Mouse (Mus musculus) testis, postnatal 14 days (tissue): Measurements from ENCODE around the gene Ndufc2.

Source experiments
- DNase-seq: peaks from one replicate; pipeline ENCODE4 v3.0.0; 2021; ENCODE audit warnings: low spot score

Ndufc2 gene

DNA sequence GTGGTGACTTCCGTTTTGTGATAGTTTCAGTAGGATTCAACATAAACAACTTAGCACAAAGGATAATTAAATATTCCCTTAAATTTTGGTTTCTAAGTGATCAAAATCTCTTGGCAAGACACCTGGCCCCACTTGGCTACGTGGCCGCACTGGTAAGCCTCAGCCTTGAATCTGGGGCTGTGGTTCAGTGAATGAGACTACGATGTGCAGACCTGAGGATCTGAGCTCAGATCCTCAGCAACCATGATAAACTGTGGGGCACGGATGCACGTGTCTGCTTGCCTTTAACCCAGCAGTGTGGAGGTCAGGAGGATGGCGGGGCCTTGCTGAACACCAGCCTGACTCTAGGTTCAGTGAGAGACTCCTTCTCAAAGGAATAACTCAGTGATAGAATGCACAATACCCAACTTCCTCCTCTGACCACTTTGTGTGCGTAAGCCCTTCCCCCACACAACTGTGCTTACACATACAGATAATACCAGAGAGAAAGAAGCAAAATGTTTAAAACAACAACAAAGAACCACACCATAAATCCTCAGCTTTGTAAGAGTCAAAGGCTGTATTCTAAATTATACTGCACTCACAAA is 12.1 kb upstream of the Ndufc2 start:
- DNase-seq, result no peak

DNA sequence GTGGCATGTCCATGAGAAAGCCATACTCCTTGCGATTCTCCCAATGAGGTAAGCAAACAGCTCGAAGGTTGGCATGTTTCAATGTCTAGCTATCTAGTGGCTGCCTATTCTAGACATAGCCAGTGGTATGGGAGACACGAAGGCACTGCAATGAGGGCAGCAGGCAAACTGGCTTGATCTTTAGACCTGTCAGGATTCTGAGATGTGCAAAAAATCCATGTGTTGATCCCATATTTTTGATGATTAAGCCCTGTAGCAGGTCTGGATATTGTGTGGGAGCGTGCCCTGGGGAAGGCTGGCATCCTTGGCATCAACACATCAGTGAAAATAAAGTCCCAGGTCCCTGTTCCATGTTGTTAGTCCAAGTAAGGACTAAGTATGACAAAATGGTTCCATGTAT is 11.3 kb upstream of the Ndufc2 start:
- no peak for DNase-seq

DNA sequence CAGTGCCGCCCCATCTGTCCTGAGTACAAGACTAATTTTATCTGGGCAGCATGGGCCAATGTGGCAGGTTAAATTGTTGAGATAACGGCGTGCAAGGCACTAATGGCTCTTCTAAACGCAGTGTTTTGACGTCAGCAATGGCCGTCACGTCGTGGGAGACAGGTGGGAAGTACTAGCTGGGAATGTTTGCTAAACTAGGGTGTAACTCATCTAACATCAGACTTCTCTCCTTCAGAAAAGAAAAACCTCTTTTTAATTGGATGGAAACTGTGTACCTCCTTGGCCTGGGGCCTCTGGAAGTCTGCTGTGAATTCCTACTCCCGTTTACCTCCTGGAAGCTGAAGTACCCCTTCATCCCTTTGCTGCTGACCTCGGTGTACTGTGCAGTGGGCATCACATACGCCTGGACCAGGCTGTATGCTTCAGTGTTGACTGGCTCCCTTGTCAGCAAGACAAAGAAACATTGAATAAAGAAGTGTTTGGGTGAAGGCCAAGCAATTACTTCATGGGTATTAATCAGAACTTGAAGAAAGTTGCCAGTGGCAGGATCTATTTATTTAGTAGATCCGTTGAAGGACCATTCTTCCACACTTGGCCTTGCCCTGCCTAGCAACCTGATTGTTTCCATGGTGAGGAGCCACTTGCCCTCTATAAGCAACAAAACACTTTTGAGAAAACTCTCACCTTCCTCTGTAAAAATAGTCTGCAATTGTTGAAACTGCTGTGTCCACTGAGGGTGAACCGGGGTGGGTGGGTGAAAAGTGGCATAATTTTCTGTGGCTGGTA is 8.3 kb upstream of the Ndufc2 start:
- peak; percentile 47 for DNase-seq

DNA sequence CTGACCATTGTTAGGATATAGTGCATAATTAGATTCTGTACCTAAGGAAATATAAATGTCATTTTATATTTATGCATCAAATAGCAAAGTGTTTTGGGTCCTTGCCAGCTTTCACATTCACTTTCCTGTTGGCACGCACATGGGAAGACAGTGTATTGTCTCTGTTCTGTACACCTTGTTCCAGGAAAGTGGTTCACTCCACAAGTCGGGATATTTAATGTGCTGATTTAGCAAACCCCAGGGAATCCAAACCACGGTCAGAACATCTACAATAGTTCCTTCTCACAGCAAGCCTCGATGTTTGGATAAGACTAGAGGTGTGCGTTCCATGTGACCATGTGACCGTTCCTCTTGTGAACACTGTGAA is 7.7 kb upstream of the Ndufc2 start:
- no peak for DNase-seq

DNA sequence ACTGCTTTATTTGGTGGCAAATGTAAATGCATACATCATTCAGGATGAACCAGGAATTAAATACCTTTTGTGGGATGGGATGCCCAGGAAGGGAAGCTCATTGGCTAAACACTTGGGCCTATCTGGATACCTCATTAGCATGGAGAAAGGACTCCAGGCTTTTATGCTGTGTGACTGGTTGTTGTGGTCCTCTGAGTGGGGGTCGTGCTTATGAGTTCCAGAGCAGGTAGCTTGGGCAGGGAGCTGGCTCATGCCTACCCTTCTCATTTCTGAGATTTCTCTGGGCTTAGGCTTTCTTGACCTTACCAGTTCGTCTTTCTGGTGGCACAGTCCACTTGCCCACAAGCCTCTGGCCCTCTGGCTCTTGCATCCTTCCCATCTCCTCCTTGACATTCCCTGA is 5.4 kb upstream of the Ndufc2 start:
- DNase-seq, result no peak

DNA sequence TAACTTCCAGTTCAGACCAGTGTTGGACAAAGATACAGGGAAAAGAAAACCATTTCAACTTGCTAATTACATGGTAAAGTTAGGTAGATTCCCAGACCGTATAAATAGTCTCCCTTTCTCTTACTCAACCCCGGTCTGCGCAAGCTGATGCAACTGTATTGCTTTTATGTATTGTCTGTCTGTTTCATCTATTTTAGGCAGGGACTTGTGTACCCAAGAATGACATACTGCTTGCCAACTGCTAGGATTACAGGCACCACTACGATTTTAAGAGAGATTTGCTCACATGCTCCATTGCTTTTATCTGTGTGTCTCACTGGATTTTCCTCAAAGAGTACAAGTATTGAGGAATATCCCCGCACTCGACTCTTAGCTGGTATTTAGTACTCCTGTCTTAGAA is 860 bp upstream of the Ndufc2 start:
- no peak for DNase-seq

DNA sequence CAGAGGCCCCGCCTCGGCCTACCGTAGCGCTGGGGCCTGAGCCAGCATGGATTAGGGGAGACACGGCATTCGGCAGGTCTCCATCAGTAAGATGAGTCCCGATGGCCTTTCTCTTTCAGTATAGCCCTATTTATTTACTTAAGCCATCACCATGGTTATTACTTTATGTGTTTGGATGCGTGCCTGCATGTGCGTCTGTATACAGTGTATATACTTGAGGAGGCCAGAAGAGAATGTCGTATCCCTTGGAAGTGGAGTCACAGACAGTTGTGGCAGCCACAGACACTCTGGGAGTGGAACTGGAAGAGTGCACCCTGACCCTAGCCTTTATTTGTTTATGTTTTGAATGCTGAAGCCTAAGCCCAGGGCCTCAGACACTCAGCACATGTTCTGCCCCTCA is 7.3 kb downstream of the Ndufc2 start:
- DNase-seq, result no peak

DNA sequence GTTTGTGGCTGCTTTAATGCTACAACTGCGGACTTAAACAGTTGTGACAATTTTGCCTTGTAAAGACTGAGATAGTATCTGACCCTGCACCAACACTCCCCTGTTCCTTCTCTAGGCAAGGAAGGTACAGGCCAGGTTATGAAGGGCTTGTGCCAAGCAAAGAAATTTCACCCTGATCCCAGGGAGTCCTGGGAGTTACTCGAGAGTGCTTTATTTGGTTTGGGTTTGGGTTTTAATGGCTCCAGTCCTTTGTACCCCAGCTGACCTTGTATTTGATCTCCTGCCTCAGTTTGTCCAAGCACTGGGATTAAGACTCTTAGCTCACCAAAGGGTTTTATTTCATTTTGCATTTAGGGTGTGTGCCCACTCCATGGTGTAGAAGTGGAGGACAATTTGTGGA is 11.3 kb downstream of the Ndufc2 start:
- DNase-seq, result no peak

DNA sequence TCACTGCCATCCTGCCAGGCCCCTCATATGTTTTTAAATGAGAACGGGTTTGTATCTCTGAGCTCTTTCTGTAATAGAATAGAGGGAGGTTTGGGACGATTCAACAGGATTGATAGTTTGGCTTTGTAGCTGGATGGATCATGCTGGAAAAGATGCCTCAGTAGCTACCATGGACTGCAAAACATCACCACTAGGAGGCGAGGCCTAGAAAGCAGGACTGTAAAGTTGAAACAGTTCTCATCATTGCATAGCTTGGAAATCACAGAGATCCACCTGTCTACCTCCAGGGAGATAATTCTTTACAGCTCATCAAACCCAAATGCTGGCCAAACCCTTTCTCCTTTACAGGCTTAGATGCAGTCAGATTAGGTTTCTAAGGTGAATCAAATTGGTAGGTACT is 11.8 kb downstream of the Ndufc2 start:
- DNase-seq, result no peak

DNA sequence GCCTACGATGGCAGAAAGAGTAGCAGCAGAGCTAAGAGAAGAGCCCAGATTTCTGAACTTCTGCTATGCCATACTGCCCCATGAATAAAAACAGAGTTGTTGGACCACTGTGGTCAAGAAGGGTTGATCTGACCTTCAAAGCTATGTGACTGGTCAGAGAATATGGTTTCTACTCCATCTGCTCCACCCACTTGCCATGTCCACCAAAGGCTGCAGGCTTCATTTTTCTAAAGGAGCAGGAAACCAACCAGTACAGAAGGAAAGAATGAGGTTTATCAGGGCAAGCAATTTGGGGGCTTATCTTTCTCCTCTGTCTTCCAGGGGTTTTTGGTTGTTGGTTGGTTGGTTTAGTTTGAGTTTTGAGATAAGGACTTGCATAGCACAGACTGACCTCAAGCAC is 14.2 kb downstream of the Ndufc2 start:
- no peak for DNase-seq

DNA sequence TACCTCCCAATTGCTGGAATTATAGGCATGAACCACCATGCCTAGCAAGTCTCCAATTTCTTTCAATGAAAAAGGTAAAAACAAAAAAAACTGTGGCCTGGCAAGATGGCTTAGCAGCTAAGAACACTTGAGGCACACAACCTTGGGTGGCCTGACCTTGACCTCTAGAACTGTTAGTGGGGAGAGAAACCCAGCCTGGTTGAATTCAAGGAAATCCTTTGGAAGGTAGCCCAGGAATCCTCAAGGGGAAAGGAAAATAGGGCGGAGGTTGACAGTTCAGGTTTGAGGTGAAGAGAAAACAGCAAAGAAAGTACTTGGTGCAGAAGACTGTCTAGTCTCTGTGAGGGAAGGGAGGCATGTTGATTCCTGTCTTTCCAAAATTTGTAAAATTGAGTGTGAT is 14.6 kb downstream of the Ndufc2 start:
- DNase-seq, result no peak

DNA sequence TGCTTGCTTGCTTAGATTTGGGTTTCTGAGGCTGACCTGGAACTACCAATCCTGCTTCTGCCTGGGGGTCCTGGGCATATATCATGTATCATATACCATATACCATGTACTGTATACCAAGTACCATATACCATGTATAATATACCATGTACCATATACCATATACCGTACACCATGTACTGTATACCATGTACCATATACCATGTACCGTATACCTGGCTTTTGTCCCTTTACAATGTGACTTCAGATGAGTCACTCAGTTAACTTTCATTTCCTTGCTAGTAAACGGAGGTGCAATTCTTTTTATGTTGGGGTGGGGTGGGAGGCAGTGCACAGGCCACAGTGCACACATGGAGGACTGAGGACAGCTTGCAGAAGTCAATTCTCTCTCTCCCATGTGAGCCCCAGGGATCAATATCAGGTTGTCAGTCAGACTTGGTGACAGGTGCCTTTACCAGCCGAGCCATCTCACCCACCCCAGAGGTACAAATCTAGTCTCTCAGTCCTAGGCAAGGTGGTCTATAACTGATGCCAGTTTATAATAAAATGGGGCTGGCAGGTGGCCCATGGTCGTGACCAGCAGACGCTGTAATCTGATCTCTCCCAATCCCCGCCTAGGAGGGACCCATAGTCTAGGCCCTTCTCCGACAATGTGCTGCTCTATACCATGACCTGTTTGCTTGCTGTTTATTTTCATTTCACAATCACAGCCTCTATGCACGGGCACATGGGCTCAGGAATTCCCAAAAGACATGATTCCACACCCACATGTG is 15.3 kb downstream of the Ndufc2 start:
- DNase-seq, result no peak

DNA sequence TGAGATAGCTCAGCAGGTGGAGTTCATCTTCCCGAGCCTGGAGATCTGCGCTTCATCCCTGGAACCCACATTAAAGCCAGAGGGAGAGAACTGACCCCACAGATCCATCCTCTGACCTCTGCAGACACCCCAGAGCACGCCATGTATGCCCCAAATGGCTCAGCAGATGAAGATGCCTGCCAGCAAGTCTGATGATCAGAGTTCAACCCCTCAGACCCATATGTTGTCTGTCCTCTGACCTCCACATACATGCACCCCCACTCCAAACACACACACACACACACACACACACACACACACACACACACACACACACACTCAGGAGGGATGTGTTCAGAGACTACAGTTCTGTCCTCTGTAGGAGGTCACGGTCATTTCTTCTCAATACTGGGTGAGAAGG is 16.7 kb downstream of the Ndufc2 start:
- no peak for DNase-seq

DNA sequence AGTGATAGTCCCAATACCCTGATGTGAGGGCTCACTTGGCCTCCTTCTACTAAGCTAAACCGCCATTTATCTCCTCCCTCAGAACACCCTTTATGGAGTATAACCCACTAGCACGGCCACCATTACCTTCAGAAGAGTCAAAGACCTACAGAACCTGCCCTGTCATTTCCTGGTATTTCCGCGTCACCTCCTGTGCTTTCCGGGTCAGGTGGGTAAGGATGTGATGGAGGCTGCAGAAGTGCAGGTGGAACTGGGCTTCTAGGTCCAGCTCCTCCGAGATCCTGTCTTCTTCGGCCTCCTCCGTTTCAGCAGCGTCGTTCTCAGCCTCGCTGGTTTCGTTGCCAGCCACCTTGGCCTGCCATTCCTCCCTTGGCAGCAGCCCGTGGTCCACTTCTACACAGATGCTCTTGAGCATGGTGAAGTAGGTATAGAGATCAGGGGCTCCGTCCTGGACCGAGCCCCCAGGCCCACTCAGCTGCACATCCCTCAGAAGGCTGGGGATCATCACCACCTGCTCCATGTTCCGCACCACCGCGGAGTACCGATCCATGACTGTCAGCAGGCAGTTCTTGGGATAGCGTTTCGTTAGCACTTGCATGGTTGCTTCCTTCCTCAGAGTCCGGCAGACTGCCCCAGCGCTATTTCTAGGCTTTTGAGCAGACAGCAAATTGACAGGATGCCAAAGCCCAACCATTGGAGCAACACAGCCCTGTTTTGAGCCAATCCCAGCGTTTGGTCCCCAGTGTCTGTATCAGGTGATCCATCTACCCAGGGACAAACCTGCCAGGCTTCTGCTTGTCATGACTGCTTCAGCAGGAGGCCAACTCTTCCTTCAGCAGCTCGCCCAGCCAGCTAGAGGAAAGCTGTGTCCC is 17.3 kb downstream of the Ndufc2 start, which contains the start of gene Thrsp:
Gene Thrsp, minus strand, starts transcription at position 825 of the 872 bp plus-strand sequence.
- DNase-seq, result no peak

DNA sequence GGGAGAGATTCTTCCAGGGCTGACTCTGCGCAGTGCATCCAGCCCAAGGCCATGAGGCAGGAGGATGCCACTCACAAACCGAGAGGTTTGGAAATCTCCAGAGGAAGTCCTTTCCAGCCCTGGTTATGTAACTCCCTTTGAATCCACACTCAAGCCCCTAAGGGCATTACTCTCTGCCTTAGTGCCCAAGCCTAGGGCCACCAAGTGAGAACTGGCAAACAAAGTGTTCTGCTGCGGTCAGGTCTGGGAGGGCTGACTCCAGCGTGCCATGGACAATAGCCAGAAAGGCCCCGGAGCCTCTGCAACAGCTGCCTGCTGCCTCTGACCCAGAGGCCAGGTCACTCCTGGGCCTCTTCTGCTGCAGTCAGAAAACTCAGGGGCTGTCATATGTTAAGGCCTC is 18.9 kb downstream of the Ndufc2 start:
- DNase-seq, result peak; percentile 48

DNA sequence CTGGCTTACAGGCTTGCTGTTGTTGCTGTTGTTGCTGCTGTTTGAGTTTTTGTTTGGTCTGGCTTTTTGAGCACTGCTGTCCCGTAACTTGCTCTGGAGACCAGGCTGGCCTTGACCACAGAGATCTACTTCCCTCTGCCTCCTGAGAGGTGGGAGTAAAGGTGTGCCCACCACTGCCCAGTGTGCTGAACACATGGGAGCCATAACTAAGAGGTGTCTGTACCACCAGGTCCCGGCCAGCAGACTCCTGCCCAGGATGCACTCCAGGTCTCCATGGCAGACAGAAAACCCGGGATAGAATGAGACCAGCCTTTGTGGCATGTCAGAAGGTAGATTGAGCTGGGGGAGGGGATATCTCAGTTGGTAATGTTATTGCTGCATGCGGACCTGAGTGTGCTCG is 19.4 kb downstream of the Ndufc2 start:
- no peak for DNase-seq

DNA sequence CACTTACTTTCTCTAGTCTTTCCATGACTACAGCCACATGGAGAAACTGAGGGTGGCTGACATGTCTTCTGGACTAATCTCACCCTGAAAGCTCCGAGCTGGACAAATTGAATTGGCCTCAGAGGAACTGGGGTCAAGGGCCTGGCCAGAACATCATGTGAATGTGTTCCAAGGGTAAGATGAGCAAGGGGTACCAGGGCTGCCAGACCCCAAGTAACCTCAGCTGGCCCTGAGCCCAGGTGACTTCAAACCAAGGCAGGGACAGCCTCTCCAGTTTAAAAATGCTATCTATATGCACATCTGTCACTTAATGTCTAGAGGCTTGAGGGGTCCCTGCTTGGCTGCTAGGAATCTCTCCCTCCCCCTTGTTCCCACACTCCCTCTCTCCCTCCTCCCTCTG is 20.6 kb downstream of the Ndufc2 start:
- DNase-seq, result peak; percentile 35

DNA sequence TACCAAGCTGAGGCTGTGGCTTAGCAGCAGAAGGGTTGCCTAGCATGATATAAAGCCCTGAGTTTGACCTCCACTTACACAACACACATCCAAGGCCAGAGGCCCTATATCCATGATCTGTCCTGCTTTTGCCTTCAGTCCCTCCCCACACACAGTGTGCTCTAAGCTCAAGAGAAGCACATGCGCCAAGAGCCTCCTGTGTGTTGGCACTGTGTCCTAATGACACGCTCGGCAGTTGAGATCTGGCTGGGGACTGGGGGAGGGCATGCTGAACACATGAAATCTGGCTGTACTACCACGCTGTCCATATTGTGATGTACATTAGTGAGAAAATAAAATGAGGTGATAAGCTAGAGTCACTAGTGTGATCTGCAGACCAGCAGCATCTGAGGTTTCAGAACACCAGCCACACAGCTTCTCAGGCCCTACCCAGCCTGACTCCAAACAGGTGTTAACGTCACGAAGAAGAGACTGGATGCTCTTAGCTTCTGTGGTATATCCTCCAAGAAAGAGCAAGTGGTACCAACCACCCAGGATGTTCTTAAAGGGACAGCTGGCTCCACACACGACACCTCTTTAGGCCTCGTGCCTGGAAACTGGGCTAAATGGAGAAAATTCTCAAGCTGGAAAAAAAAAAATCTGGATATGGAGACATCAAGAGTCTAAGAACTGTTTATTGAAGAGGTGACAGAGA is 21.3 kb downstream of the Ndufc2 start:
- no peak for DNase-seq

DNA sequence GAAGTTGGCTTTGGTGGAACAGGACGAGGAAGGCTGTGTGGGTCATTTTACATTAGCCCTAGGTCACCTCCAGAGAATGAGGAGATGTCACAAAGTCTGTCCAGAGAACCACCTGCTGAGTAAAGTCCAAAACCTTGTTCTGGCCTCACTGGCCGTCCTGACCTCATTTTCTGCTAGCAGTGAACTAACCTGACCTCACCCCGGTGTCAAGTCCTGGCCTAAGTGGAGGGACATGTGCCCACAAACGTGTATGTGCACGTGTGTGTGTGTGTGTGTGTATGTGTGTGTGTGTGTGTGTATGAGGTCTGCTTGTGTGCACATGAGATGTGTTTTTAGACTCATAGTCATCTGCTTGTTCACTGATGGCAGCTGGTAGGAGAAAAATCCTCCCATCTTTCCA is 24.0 kb downstream of the Ndufc2 start:
- no peak for DNase-seq

DNA sequence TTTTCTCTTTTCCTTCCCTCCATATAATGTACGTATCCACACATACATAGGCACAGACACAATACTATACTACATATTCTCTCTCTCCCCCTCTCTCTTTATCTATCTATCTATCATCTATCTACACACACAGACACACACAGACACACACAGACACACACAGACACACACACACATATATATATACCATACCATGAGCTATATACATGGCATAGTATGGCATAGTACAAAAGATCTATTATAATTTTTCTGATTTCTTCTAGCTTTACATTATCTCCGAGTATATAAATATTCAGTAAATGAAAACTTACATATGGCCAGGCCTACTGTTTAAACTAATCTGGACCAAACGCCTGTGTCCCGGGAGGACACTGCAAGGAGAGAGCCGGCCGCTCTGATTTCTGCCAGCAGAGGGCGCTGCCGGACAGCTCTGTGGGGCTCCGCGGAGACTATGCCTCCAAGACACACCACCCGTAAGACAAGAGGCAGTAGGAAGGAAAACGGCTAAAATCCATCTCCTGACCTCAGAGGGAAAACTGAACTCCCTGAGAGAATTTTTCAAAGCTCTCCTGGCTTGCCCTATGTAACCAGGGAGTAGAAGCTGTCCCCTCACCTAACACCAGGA is 24.9 kb downstream of the Ndufc2 start:
- peak; percentile 84 for DNase-seq

DNA sequence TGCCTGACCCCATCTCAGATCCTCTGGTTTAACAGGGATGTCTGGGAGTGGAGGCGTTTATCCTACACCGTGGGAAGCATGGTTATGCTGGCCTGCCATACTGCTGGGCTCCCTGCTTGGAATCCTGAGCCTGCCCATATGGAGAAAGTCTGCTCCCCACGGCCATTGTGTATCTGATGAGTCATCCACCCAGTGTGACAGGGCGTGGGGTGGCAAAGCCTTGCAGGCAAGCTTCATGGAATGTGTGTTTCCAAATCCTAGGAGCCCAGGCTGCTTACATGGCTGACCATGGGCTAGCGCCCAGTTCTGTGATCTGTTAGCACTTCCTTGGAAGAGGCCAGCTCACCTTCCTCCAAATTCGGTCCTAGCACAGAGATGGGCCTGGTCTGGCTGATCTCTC is 26.8 kb downstream of the Ndufc2 start:
- DNase-seq, result no peak
